Mouse (Mus musculus) cerebellum, adult 2 months (tissue): ENCODE measurements around the gene Plch1. TPM values are rescaled to one million over a fixed set of nuclear protein-coding genes. Genes with fewer than 3 reads are reported as not detected.

Experiments used
- DNase-seq, 2 experiments: peaks; one replicate each; pipeline ENCODE4 v3.0.0; 2021
- H3K27ac ChIP-seq: fragments of 200-500 bp; 2 replicates; pipeline ENCODE4 v1.5.1; 2012; ENCODE audit warnings: low read length, control low read depth, inconsistent platforms; ENCODE audit not compliant: insufficient read depth
- H3K27me3 ChIP-seq: fragments of 200-500 bp; 2 replicates; pipeline ENCODE4 v1.6.1; 2012; ENCODE audit warnings: inconsistent platforms, mild to moderate bottlenecking, low read length, moderate library complexity; ENCODE audit not compliant: control insufficient read depth, insufficient read depth
- H3K4me1 ChIP-seq: fragments of 200-500 bp; 2 replicates; pipeline ENCODE4 v1.6.1; 2011; ENCODE audit warnings: low read length; ENCODE audit not compliant: control insufficient read depth, insufficient read depth
- H3K4me3 ChIP-seq: fragments of 200-500 bp; replicated peaks from 2 replicates; pipeline ENCODE3; 2011; ENCODE audit warnings: mild to moderate bottlenecking, low read depth, low read length, control low read depth; ENCODE audit not compliant: insufficient read depth
- CTCF ChIP-seq: fragments of 200-500 bp; IDR thresholded peaks from 2 replicates; pipeline ENCODE4 v1.5.1; 2011; ENCODE audit warnings: low read depth, mild to moderate bottlenecking, control low read depth, low read length, moderate library complexity, borderline replicate concordance; ENCODE audit not compliant: insufficient read depth
- POLR2A ChIP-seq: fragments of 200-500 bp; IDR thresholded peaks from 2 replicates; pipeline ENCODE4 v1.6.1; 2011; ENCODE audit warnings: low read length, control low read depth, borderline replicate concordance; ENCODE audit not compliant: insufficient read depth
- WGBS: fragments of 180-500 bp; shearing (Covaris S2); methylation state at CpG from one replicate; pipeline ENCODE4 v1.1.7; 2018; 5-methylcytosine and 5-hydroxymethylcytosine counted together
- polyA plus RNA-seq: library from polyadenylated mRNA; depleted of rRNA; stranded (reverse); fragments of >200 nt; gene quantifications from 2 replicates; pipeline ENCODE4 v1.2.3, GENCODE M21; 2012; rRNA removed

Plch1 gene
- polyA plus RNA-seq, 1 experiment: 13.1 TPM

GRCm38 (mm10) chr3:63740073-63740472 lies 159.2 kb downstream of the Plch1 start:
- TF ChIP-seq CTCF (no peak), POLR2A (no peak)
- H3K4me3 ChIP-seq: no peak overlapping the region
- no peaks in the 10 kb centered on the region for H3K27me3 ChIP-seq
- H3K4me1 ChIP-seq: no peaks in the 10 kb centered on the region
- no peak overlapping the region for H3K27ac ChIP-seq
- DNase-seq: no peak
- 24% methylated on average over 2 of the region's 2 CpGs for WGBS

GRCm38 (mm10) chr3:63728325-63728724 lies 170.9 kb downstream of the Plch1 start:
- no peak overlapping the region for H3K4me3 ChIP-seq
- H3K27me3 ChIP-seq: no peaks in the 10 kb centered on the region
- no peak for DNase-seq
- no peaks in the 10 kb centered on the region for H3K4me1 ChIP-seq
- TF ChIP-seq CTCF (no peak), POLR2A (no peak)
- no peak overlapping the region for H3K27ac ChIP-seq
- 16% methylated on average over 1 of the region's 1 CpGs for WGBS

GRCm38 (mm10) chr3:63726667-63727342 lies 172.5 kb downstream of the Plch1 start:
- TF ChIP-seq POLR2A (no peak), CTCF (no peak)
- H3K27ac ChIP-seq: no peak overlapping the region
- 81% methylated on average over 4 of the region's 4 CpGs for WGBS

GRCm38 (mm10) chr3:63693694-63694093 lies 205.6 kb downstream of the Plch1 start:
- DNase-seq: no peak
- H3K27ac ChIP-seq: no peak overlapping the region
- H3K4me1 ChIP-seq: no peaks in the 10 kb centered on the region
- H3K4me3 ChIP-seq: no peak overlapping the region
- TF ChIP-seq POLR2A: no peak
- TF ChIP-seq CTCF: no peak
- no peaks in the 10 kb centered on the region for H3K27me3 ChIP-seq
- WGBS: 83% methylated on average over 2 of the region's 2 CpGs

More at GRCm38 (mm10) chr3:63726667-63727342, 172.5 kb downstream of the Plch1 start:
- Histone ChIP-seq H3K4me3 (no peak overlapping the region), H3K27me3 (no peaks in the 10 kb centered on the region), H3K4me1 (no peaks in the 10 kb centered on the region)
- DNase-seq: no peak

- DNase-seq: no peak
- no peak overlapping the region for H3K4me3 ChIP-seq
- H3K27me3 ChIP-seq: no peaks in the 10 kb centered on the region
- 74% methylated on average over 4 of the region's 4 CpGs for WGBS
- no peak overlapping the region for H3K27ac ChIP-seq
- H3K4me1 ChIP-seq: no peaks in the 10 kb centered on the region
- no peak for TF ChIP-seq POLR2A
- TF ChIP-seq CTCF: no peak
These were observed 206.5 kb downstream of the Plch1 start for GRCm38 (mm10) chr3:63692727-63693126.

GRCm38 (mm10) chr3:63668779-63669178 lies 230.5 kb downstream of the Plch1 start:
- no peak for DNase-seq
- no peak overlapping the region for H3K27ac ChIP-seq
- no peak overlapping the region for H3K4me3 ChIP-seq
- TF ChIP-seq CTCF: no peak
- no peak for TF ChIP-seq POLR2A
- H3K27me3 ChIP-seq: no peaks in the 10 kb centered on the region
- H3K4me1 ChIP-seq: no peaks in the 10 kb centered on the region
- 54% methylated on average over 4 of the region's 4 CpGs for WGBS

GRCm38 (mm10) chr3:63665307-63665706 lies 234.0 kb downstream of the Plch1 start:
- H3K4me3 ChIP-seq: no peak overlapping the region
- TF ChIP-seq POLR2A: no peak
- no peak for TF ChIP-seq CTCF
- H3K27me3 ChIP-seq: no peaks in the 10 kb centered on the region
- 72% methylated on average over 3 of the region's 3 CpGs for WGBS
- H3K27ac ChIP-seq: no peak overlapping the region
- no peak for DNase-seq
- H3K4me1 ChIP-seq: no peaks in the 10 kb centered on the region

GRCm38 (mm10) chr3:63664575-63665243 lies 234.6 kb downstream of the Plch1 start:
- H3K4me1 ChIP-seq: no peaks in the 10 kb centered on the region
- no peak for TF ChIP-seq CTCF
- no peak for TF ChIP-seq POLR2A
- no peak overlapping the region for H3K27ac ChIP-seq
- no peak for DNase-seq
- no peak overlapping the region for H3K4me3 ChIP-seq
- H3K27me3 ChIP-seq: no peaks in the 10 kb centered on the region
- 10% methylated on average over 6 of the region's 6 CpGs for WGBS

Other genes starting within 250 kb of the Plch1 start
- gene E130311K13Rik, start 30.0 kb upstream of the Plch1 start, polyA plus RNA-seq: 4.6 and 4.7 TPM in 2 replicates
- 21.2 and 23.0 TPM in 2 replicates for gene Slc33a1, start 65.3 kb upstream of the Plch1 start, polyA plus RNA-seq
- 20.5 and 20.7 TPM in 2 replicates for gene Gmps, start 76.6 kb upstream of the Plch1 start, polyA plus RNA-seq
- 0.51 and 0.54 TPM in 2 replicates for gene Vmn2r1, start 182.1 kb upstream of the Plch1 start, polyA plus RNA-seq
- 0.85 and 1.2 TPM in 2 replicates for gene Vmn2r2, start 242.5 kb upstream of the Plch1 start, polyA plus RNA-seq